Mouse (Mus musculus): ENCODE results near the gene Man2b1.

DNA sequence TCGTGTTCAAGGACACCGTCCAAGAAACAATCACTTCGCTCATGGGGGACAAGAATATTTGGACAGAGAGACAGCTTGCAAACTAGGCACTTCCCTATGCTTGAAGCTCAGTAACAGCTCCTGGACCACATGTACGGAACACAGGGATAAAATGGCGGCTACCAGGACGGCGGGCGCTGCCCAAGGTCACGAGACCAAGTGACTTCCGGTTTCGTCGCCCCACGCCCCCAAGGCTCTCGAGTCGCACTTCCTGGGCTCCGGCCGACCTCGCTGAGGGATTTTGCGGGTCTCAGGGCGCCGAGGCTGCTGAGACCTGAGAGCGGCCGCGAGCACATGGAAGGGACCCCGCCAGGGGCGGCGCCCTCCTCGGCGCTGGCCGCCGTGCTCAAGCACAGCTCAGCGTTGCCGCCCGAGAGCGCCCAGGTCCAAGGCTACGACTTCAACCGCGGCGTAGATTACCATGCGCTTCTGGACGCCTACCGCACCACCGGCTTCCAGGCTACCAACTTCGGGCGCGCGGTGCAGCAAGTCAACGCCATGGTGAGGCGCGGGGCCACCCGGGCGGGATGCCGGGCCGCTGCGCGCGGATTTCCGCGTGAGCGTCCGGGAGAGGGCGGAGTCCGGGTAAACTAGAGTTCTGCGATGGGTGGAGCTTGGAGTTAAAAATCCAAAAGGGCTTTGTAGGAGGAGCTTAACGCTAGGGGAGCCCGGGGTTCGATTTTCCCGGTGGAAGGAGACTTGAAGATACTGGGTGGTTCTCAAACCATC lies 11.4 kb upstream of the Man2b1 start, which contains the start of gene Dhps:
- TF ChIP-seq CTCF (IDR thresholded peaks at IDR 0.05; ENCODE audit: control insufficient read depth, insufficient read depth, low read length) (no peak; the same call in 1 of the 2 replicates), POLR2A (IDR thresholded peaks at IDR 0.05; ENCODE audit: borderline replicate concordance, control insufficient read depth, low read depth, low read length) (peak; percentile 56; the same call in 1 of the 2 replicates)
